Mouse (Mus musculus): Measurements from ENCODE around the gene Nus1. TPM values are rescaled to one million over a fixed set of nuclear protein-coding genes. Genes with fewer than 3 reads are reported as not detected.

Gene Nus1
- 8.5 TPM in 2 replicates for polyA plus RNA-seq (2015; fragmentation: Nextera tagmentation; extraction: Ambion mirVana)

GRCm38 (mm10) chr10:52417299-52417997, at the start of gene Nus1:
Gene Nus1 (plus strand): TSS chr10:52417547.

GRCm38 (mm10) chr10:52381845-52382591, 35.3 kb upstream of the Nus1 start, which contains the start of gene Gopc:
Gene Gopc (minus strand): TSS chr10:52382124.

GRCm38 (mm10) chr10:52388922-52389430, 28.4 kb upstream of the Nus1 start, which contains the start of gene Nepn:
Gene Nepn (plus strand): TSS chr10:52388972.

Other genes with a start within 250 kb of the Nus1 start
- gene Ros1, start 222.3 kb upstream of the Nus1 start, polyA plus RNA-seq (2015; fragmentation: Nextera tagmentation; extraction: Ambion mirVana), result not detected in 2 replicates
- gene Dcbld1, start 183.9 kb upstream of the Nus1 start, polyA plus RNA-seq (2015; fragmentation: Nextera tagmentation; extraction: Ambion mirVana), result 2.8 and 3.1 TPM in 2 replicates
- not detected in 2 replicates for gene Gm26741, start 58.8 kb upstream of the Nus1 start, polyA plus RNA-seq (2015; fragmentation: Nextera tagmentation; extraction: Ambion mirVana)
- gene Gopc, start 35.4 kb upstream of the Nus1 start, polyA plus RNA-seq (2015; fragmentation: Nextera tagmentation; extraction: Ambion mirVana), result 5.0 and 7.5 TPM in 2 replicates
- gene Nepn, start 28.6 kb upstream of the Nus1 start, polyA plus RNA-seq (2015; fragmentation: Nextera tagmentation; extraction: Ambion mirVana), result not detected in 2 replicates